Mouse (Mus musculus) liver, embryonic 14.5 days (tissue): Measurements from ENCODE around the gene Fam89b. TPM values are rescaled to one million over a fixed set of nuclear protein-coding genes. Genes with fewer than 3 reads are reported as not detected.
A peak's percentile ranks its signal among the peaks of the same experiment; 100 is the strongest.

ENCODE experiments used
- ATAC-seq: fragments of 200-750 bp; cut with Nextera tagmentation; 2 replicates; pipeline ENCODE4 v1.8.0; 2017; ENCODE audit warnings: moderate number of reproducible peaks, mild to moderate bottlenecking, moderate library complexity; ENCODE audit not compliant: insufficient read depth
- DNase-seq, 3 experiments: peaks; one replicate each; pipeline ENCODE4 v3.0.0-alpha.2; 2012 to 2013; ENCODE audit warnings: low read depth in 3 of 3, low spot score in 3 of 3
- H3K27ac ChIP-seq: fragments of 300-500 bp; sonication (generic); 2 replicates; pipeline ENCODE4 v1.5.1; 2014; ENCODE audit warnings: moderate library complexity, mild to moderate bottlenecking, control low read depth, inconsistent platforms
- H3K27me3 ChIP-seq: fragments of 300-500 bp; sonication (generic); 2 replicates; pipeline ENCODE4 v1.6.1; 2014; ENCODE audit warnings: mild to moderate bottlenecking, low read length, moderate library complexity; ENCODE audit not compliant: control insufficient read depth, insufficient read depth
- H3K36me3 ChIP-seq: fragments of 300-500 bp; sonication (generic); replicated peaks from 2 replicates; pipeline ENCODE4 v1.6.1; 2014; ENCODE audit warnings: low read depth; ENCODE audit not compliant: control insufficient read depth, insufficient read depth
- H3K4me1 ChIP-seq, 2 experiments: fragments of 200-500 bp in 1 of 2; fragments of 300-500 bp in 1 of 2; sonication (generic) in 1 of 2; replicated peaks; 2 replicates each; pipeline ENCODE4 v1.6.1; 2012 to 2014; ENCODE audit warnings: antibody characterized with exemption in 1 of 2, inconsistent platforms in 1 of 2, low read length in 1 of 2; ENCODE audit not compliant: control insufficient read depth in 2 of 2, insufficient read depth in 2 of 2
- H3K4me2 ChIP-seq: fragments of 300-500 bp; sonication (generic); 2 replicates; pipeline ENCODE4 v1.6.1; 2014; ENCODE audit warnings: low read depth, mild to moderate bottlenecking, control low read depth, moderate library complexity
- H3K4me3 ChIP-seq, 2 experiments: fragments of 200-500 bp in 1 of 2; fragments of 300-500 bp in 1 of 2; sonication (generic) in 1 of 2; 2 replicates each; pipeline ENCODE4 v1.5.1; 2012 to 2014; ENCODE audit warnings: low read depth in 2 of 2, low read length in 2 of 2, mild to moderate bottlenecking in 2 of 2, control low read depth in 1 of 2, inconsistent platforms in 1 of 2, moderate library complexity in 1 of 2; ENCODE audit not compliant: insufficient read depth in 1 of 2
- H3K9ac ChIP-seq: fragments of 300-500 bp; sonication (generic); replicated peaks from 2 replicates; pipeline ENCODE4 v1.6.1; 2014; ENCODE audit warnings: mild to moderate bottlenecking, control low read depth, moderate library complexity
- H3K9me3 ChIP-seq: fragments of 300-500 bp; sonication (generic); 2 replicates; pipeline ENCODE4 v1.6.1; 2016; ENCODE audit warnings: low read length, mixed read lengths; ENCODE audit not compliant: control insufficient read depth
- CTCF ChIP-seq: IDR thresholded peaks from 2 replicates; pipeline ENCODE4 v1.5.1; 2016; ENCODE audit warnings: antibody characterized with exemption, low read depth, control low read depth
- EP300 ChIP-seq: IDR thresholded peaks from 2 replicates; pipeline ENCODE4 v1.6.1; 2016; ENCODE audit warnings: antibody characterized with exemption, low read depth
- WGBS: fragments of 180-500 bp; shearing (Covaris S2); extraction: QIAGEN DNeasy Blood & Tissue Kit; methylation state at CpG from one replicate; pipeline ENCODE4 v1.1.7; 2014; ENCODE audit not compliant: insufficient replicate concordance; 5-methylcytosine and 5-hydroxymethylcytosine counted together
- polyA plus RNA-seq, 2 experiments: library from polyadenylated mRNA; depleted of rRNA in 1 of 2; stranded (reverse) in 1 of 2; unstranded in 1 of 2; fragments of >200 nt; fragmentation: Nextera tagmentation in 1 of 2; extraction: Ambion mirVana in 1 of 2; gene quantifications; 2 replicates each; pipeline versions ENCODE4 v1.2.1 to v1.2.3; 2012 to 2014

The Fam89b gene
- polyA plus RNA-seq, 2 experiments = 41.0 to 44.0 TPM

DNA sequence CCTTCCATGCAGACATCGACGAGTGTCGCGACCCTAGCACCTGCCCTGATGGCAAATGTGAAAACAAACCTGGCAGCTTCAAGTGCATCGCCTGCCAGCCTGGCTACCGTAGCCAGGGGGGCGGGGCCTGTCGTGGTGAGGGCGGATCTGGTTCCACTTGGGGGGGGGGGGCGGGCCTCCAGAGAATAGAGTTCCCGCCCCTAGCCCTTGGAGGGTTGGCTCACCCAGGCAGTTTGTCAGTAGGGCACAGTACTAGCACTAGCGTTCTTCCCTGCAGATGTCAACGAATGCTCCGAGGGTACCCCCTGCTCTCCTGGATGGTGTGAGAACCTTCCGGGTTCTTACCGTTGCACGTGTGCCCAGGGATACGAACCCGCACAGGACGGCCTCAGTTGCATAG is 22.3 kb upstream of the Fam89b start:
- H3K4me3 ChIP-seq = no peak overlapping the region
- ATAC-seq (no peak), DNase-seq (no peak)
- H3K4me1 ChIP-seq = peaks cover 0 to 3% of the 10 kb centered on the region in 2 experiments; a peak in 3 of 4 replicates
- H3K4me2 ChIP-seq = no peak overlapping the region
- no peak overlapping the region for H3K27ac ChIP-seq
- H3K9ac ChIP-seq = no peak overlapping the region
- WGBS = 7% methylated on average over 20 of the region's 20 CpGs
- no peaks in the 10 kb centered on the region for H3K9me3 ChIP-seq
- H3K27me3 ChIP-seq = peaks cover 43% of the 10 kb centered on the region
- H3K36me3 ChIP-seq = no peaks in the 10 kb centered on the region
- TF ChIP-seq CTCF = no peak
- TF ChIP-seq EP300 = no peak

DNA sequence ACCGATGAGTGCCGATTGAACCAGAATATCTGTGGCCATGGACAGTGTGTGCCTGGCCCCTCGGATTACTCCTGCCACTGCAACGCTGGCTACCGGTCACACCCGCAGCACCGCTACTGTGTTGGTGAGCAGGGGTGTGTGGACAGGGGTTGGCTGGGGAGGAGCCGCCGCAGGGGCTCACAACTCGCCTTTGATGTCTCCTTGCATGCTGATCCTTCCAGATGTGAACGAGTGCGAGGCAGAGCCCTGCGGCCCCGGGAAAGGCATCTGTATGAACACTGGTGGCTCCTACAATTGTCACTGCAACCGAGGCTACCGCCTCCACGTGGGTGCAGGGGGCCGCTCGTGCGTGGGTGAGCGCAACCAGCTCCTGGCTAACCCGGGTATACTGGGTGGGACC is 21.5 kb upstream of the Fam89b start:
- Histone ChIP-seq H3K4me1 (peaks cover 0 to 6% of the 10 kb centered on the region in 2 experiments; a peak in 3 of 4 replicates), H3K4me2 (no peak overlapping the region), H3K9ac (no peak overlapping the region), H3K9me3 (no peaks in the 10 kb centered on the region), H3K27ac (no peak overlapping the region), H3K4me3 (no peak overlapping the region), H3K27me3 (peaks cover 43% of the 10 kb centered on the region), H3K36me3 (no peaks in the 10 kb centered on the region)
- DNase-seq = no peak
- TF ChIP-seq CTCF (no peak), EP300 (no peak)
- ATAC-seq = no peak
- 10% methylated on average over 22 of the region's 22 CpGs for WGBS

DNA sequence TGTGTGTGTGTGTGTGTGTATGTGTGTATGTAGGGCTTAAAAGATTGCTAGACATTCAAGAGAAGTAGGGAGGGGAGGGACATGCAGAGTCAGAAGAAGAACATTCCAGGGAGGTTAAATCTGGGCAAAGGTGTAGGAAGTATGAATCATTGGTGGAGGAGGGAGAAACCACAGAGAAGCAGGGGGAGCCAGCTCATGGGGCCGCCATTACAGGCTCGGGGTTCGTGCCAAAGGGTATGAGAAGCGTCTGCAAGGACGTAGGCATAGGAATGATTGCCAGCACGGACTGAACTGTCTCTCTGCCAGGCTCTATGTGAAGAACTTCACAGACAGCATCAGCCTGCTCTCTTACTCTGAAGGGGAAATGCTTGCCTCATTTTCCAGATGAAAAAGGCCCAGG is 20.0 kb upstream of the Fam89b start:
- ATAC-seq (no peak), DNase-seq (no peak)
- H3K36me3 ChIP-seq = no peaks in the 10 kb centered on the region
- H3K27me3 ChIP-seq = peaks cover 57% of the 10 kb centered on the region
- H3K4me3 ChIP-seq = no peak overlapping the region
- no peak overlapping the region for H3K9ac ChIP-seq
- peaks cover 0 to 6% of the 10 kb centered on the region in 2 experiments; a peak in 3 of 4 replicates for H3K4me1 ChIP-seq
- H3K27ac ChIP-seq = no peak overlapping the region
- H3K4me2 ChIP-seq = no peak overlapping the region
- TF ChIP-seq EP300 = no peak
- TF ChIP-seq CTCF = no peak
- no peaks in the 10 kb centered on the region for H3K9me3 ChIP-seq
- WGBS = 52% methylated on average over 6 of the region's 6 CpGs

DNA sequence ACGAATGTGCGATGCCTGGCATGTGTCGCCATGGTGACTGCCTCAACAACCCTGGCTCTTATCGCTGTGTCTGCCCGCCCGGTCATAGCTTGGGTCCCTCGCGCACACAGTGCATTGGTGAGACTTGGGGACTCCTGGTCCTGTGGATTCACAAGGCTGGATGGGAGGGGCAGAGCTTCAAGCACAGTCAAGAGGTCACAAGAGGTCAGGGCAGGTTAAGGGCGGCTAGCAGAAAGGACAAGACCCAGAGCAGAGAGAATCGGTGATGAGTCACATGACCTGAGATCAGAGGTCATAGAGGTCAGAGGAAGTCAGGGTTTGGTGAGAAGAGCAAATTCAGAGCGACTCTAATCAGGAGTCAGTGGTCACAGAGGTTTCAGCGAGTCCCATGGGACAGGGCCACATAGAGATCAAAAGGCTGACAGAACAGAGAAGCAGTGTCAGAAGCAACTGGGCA is 17.5 kb upstream of the Fam89b start:
- ATAC-seq (peak; percentile 50), DNase-seq (no peak)
- Histone ChIP-seq H3K9ac (no peak overlapping the region), H3K36me3 (no peaks in the 10 kb centered on the region), H3K4me2 (no peak overlapping the region), H3K9me3 (no peaks in the 10 kb centered on the region), H3K4me3 (no peak overlapping the region), H3K27me3 (peaks cover 79% of the 10 kb centered on the region), H3K4me1 (peaks cover 0 to 6% of the 10 kb centered on the region in 2 experiments; a peak in 3 of 4 replicates), H3K27ac (no peak overlapping the region)
- WGBS = 29% methylated on average over 12 of the region's 12 CpGs
- no peak for TF ChIP-seq CTCF

DNA sequence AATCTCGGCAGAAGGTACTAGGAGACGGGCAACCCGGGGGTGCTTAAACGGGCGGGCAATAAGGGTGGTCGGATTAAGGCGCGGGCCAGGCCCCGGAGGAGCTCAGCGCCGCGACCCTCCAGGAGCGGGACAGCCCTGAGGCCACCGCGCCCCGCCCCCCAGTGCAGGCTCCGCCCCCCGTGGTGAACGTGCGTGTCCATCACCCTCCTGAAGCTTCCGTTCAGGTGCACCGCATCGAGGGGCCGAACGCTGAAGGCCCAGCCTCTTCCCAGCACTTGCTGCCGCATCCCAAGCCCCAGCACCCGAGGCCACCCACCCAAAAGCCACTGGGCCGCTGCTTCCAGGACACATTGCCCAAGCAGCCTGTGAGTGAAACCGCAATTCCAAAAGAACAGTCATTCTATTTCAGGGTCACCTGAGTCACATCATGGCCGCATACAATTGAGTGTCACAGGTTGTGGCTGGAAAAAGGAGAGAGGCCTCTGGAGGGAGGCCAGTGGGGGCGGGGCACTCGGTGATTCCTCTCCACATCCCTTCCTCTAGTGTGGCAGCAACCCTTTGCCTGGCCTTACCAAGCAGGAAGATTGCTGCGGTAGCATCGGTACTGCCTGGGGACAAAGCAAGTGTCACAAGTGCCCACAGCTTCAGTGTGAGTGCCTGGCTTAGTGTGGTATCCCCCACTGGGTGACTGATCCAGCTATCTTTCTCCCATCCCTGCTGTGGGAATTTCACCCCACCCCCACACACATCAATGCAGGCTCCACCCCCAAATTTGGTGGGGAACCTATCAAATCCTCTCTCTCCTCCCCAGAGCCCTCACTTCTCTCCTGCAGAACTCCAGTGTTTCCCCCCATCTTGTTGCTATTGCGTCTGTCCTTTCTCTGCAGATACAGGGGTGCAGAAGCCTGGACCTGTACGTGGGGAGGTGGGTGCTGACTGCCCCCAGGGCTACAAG is 16.6 kb upstream of the Fam89b start:
- TF ChIP-seq CTCF (no peak), EP300 (no peak)
- H3K36me3 ChIP-seq = no peaks in the 10 kb centered on the region
- no peaks in the 10 kb centered on the region for H3K9me3 ChIP-seq
- H3K27ac ChIP-seq = no peak overlapping the region
- H3K9ac ChIP-seq = no peak overlapping the region
- H3K27me3 ChIP-seq = peaks cover 79% of the 10 kb centered on the region
- no peak overlapping the region for H3K4me3 ChIP-seq
- DNase-seq (no peak), ATAC-seq (no peak)
- peaks cover 0 to 5% of the 10 kb centered on the region in 2 experiments; a peak in 2 of 4 replicates for H3K4me1 ChIP-seq
- peak overlapping the region; percentile 28; the same call in 1 of the 2 replicates for H3K4me2 ChIP-seq
- 8% methylated on average over 36 of the region's 36 CpGs for WGBS
